Mouse (Mus musculus) heart, embryonic 16.5 days (tissue): ENCODE results near the gene Elobl. TPM values are rescaled to one million over a fixed set of nuclear protein-coding genes. Genes with fewer than 3 reads are reported as not detected.

Source experiments
- ATAC-seq: fragments of 200-750 bp; cut with Nextera tagmentation; replicated peaks from 2 replicates; pipeline ENCODE4 v1.8.0; 2017; ENCODE audit warnings: moderate number of reproducible peaks; ENCODE audit not compliant: insufficient read depth, low FRiP score; ENCODE audit errors: extremely low read depth
- H3K27ac ChIP-seq: fragments of 300-500 bp; sonication (generic); 2 replicates; pipeline ENCODE4 v1.5.1; 2014; ENCODE audit warnings: mild to moderate bottlenecking, low read length, control low read depth, moderate library complexity
- H3K27me3 ChIP-seq: fragments of 300-500 bp; sonication (generic); 2 replicates; pipeline ENCODE4 v1.6.1; 2014; ENCODE audit warnings: low read length, mixed read lengths; ENCODE audit not compliant: control insufficient read depth, insufficient read depth
- H3K36me3 ChIP-seq: fragments of 300-500 bp; sonication (generic); 2 replicates; pipeline ENCODE4 v1.6.1; 2014; ENCODE audit not compliant: control insufficient read depth, insufficient read depth
- H3K4me1 ChIP-seq: fragments of 300-500 bp; sonication (generic); 2 replicates; pipeline ENCODE4 v1.6.1; 2014; ENCODE audit warnings: low read length, mixed read lengths; ENCODE audit not compliant: control insufficient read depth, insufficient read depth
- H3K4me2 ChIP-seq: fragments of 300-500 bp; sonication (generic); 2 replicates; pipeline ENCODE4 v1.6.1; 2014; ENCODE audit warnings: low read depth, mild to moderate bottlenecking, control low read depth, low read length
- H3K4me3 ChIP-seq: fragments of 300-500 bp; sonication (generic); 2 replicates; pipeline ENCODE4 v1.5.1; 2014; ENCODE audit warnings: mild to moderate bottlenecking, control low read depth, low read length
- H3K9ac ChIP-seq: fragments of 300-500 bp; sonication (generic); 2 replicates; pipeline ENCODE4 v1.6.1; 2014; ENCODE audit warnings: low read length, control low read depth
- H3K9me3 ChIP-seq: fragments of 300-500 bp; sonication (generic); replicated peaks from 2 replicates; pipeline ENCODE4 v1.6.1; 2016; ENCODE audit warnings: low read length; ENCODE audit not compliant: control insufficient read depth
- WGBS: fragments of 180-500 bp; shearing (Covaris S2); extraction: QIAGEN DNeasy Blood & Tissue Kit; methylation state at CpG from one replicate; pipeline ENCODE4 v1.1.7; 2014; 5-methylcytosine and 5-hydroxymethylcytosine counted together
- polyA plus RNA-seq: library from polyadenylated mRNA; unstranded; fragments of >200 nt; fragmentation: Nextera tagmentation; extraction: Ambion mirVana; gene quantifications from 2 replicates; pipeline ENCODE4 v1.2.1, GENCODE M21; 2015

The Elobl gene
- polyA plus RNA-seq, 1 experiment from 2014 or later = not detected

DNA sequence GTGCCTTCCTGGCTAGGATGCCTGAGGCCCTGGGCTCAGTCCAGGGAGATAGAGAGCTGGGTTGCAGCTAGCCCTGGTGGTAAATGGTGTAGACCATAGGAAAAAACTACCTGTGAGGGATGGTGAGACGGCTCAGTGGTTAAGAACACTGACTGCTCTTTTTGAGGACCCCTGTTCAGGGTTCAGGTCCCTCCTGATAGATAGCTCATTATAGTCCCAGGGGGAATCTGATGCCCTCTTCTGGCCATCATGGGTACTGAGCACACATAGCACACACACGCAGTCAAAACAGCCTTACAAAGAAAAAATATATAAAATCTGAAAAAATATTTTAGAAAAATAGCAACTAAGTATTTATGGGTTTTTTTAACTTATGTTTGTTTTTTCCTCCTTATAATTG is 9.6 kb upstream of the Elobl start:
- ATAC-seq = no peak
- Histone ChIP-seq H3K4me2 (no peak overlapping the region), H3K4me1 (peaks cover 5% of the 10 kb centered on the region), H3K27ac (no peak overlapping the region), H3K36me3 (no peaks in the 10 kb centered on the region), H3K4me3 (no peak overlapping the region), H3K9me3 (no peaks in the 10 kb centered on the region), H3K9ac (no peak overlapping the region), H3K27me3 (no peaks in the 10 kb centered on the region)
- 93% methylated on average over 2 of the region's 2 CpGs for WGBS

GRCm38 (mm10) chr11:88973776-88974701 is 7.3 kb upstream of the Elobl start:
- Histone ChIP-seq H3K27ac (peak overlapping the region; percentile 82), H3K36me3 (no peaks in the 10 kb centered on the region), H3K4me3 (peak overlapping the region; percentile 79), H3K4me1 (peaks cover 5% of the 10 kb centered on the region), H3K9me3 (no peaks in the 10 kb centered on the region), H3K27me3 (no peaks in the 10 kb centered on the region), H3K9ac (peak overlapping the region; percentile 83), H3K4me2 (peak overlapping the region; percentile 88)
- ATAC-seq = peak; percentile 87
- WGBS = 2% methylated on average over 61 of the region's 62 CpGs

GRCm38 (mm10) chr11:88970202-88970732 is 3.5 kb upstream of the Elobl start, which contains the start of gene Coil:
Gene Coil, plus strand, starts transcription at chr11:88970252.
- no peaks in the 10 kb centered on the region for H3K9me3 ChIP-seq
- no peak within 1 kb of the TSS for H3K9ac ChIP-seq
- H3K4me2 ChIP-seq = no peak within 1 kb of the TSS
- no peaks in the 10 kb centered on the region for H3K27me3 ChIP-seq
- WGBS = 33% methylated on average over 2 of the region's 2 CpGs
- no peaks in the 10 kb centered on the region for H3K36me3 ChIP-seq
- no peak within 1 kb of the TSS for H3K27ac ChIP-seq
- ATAC-seq = no peak
- no peak within 1 kb of the TSS for H3K4me3 ChIP-seq
- peaks cover 5% of the 10 kb centered on the region for H3K4me1 ChIP-seq

DNA sequence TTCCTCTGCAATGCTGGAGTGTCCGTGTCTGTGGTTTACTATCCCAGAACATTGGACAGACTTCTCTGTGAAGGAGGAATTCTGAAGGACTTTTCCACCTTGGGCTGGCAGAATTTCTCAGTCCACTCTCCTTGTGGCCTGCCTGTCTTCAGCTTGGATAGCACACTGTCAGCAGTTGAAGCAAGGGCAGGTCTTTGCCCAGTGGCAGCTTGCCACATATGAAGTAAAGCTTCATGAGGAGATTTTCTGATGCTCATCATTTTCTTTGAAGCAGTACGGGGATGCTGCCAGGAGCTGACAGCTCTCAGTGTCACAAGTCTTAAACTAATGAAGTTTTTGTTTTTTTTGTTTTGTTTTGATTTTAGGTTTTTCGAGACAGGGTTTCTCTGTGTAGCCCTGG is 7.9 kb downstream of the Elobl start:
- no peak for ATAC-seq
- 71% methylated on average over 3 of the region's 3 CpGs for WGBS
- no peaks in the 10 kb centered on the region for H3K36me3 ChIP-seq
- H3K27me3 ChIP-seq = no peaks in the 10 kb centered on the region
- H3K9me3 ChIP-seq = no peaks in the 10 kb centered on the region
- no peak overlapping the region for H3K9ac ChIP-seq
- no peak overlapping the region for H3K4me2 ChIP-seq
- no peak overlapping the region for H3K27ac ChIP-seq
- no peak overlapping the region for H3K4me3 ChIP-seq
- H3K4me1 ChIP-seq = peaks cover 9% of the 10 kb centered on the region

DNA sequence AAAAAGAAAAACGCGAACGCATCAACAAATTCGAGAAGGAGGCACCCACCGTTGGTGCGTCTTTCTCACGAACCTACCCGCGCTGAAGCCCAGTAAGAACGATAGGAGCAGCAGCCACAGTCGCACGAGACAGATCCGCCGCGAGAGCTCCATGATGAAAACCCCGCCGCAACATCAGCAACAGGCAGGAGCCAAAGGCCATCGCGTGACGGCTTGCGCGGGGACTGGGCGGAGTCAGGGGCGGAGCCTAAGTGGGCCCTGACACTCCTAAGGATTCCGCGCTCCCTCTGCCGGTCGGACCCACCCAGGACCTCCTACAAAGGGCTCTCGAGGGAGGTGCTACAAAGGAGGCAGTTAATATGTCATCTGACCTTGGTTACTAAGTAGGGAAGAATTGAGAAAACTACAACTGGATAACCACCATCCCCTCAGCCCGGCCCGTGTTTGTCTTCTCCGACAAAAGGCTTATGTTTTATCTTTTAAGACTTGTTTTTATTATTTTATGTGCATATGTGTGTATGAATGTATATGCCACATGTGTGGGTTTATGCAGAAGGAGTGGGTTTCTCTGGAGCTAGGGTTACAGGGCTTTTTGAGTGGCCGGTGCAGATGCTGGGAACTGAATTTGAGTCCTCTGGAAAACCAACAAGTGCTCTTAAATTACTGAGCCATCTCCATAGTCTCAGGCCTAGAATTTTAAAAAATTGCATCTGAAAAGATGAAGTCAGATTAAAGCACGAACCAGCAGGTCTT is 11.3 kb downstream of the Elobl start, which contains the start of gene Scpep1:
Gene Scpep1 (minus strand): TSS at position 249 of the 753 bp plus-strand sequence.
- Histone ChIP-seq H3K9ac (peak within 1 kb of the TSS; percentile 70), H3K27me3 (no peaks in the 10 kb centered on the region), H3K27ac (peak within 1 kb of the TSS; percentile 65), H3K9me3 (no peaks in the 10 kb centered on the region), H3K4me2 (peak within 1 kb of the TSS; percentile 66), H3K36me3 (no peaks in the 10 kb centered on the region), H3K4me1 (peaks cover 9% of the 10 kb centered on the region), H3K4me3 (peak within 1 kb of the TSS; percentile 68)
- WGBS = 5% methylated on average over 34 of the region's 34 CpGs
- peak; percentile 99 for ATAC-seq

GRCm38 (mm10) chr11:88954803-88955202 is 11.9 kb downstream of the Elobl start:
- no peaks in the 10 kb centered on the region for H3K9me3 ChIP-seq
- H3K4me2 ChIP-seq = peak overlapping the region; percentile 66
- H3K9ac ChIP-seq = peak overlapping the region; percentile 70
- H3K4me3 ChIP-seq = peak overlapping the region; percentile 68
- H3K27me3 ChIP-seq = no peaks in the 10 kb centered on the region
- H3K4me1 ChIP-seq = peaks cover 9% of the 10 kb centered on the region
- 0% methylated on average over 4 of the region's 4 CpGs for WGBS
- H3K36me3 ChIP-seq = no peaks in the 10 kb centered on the region
- peak overlapping the region; percentile 65 for H3K27ac ChIP-seq
- ATAC-seq = no peak

GRCm38 (mm10) chr11:88953582-88953981 is 13.1 kb downstream of the Elobl start:
- no peaks in the 10 kb centered on the region for H3K9me3 ChIP-seq
- WGBS = 88% methylated on average over 3 of the region's 3 CpGs

DNA sequence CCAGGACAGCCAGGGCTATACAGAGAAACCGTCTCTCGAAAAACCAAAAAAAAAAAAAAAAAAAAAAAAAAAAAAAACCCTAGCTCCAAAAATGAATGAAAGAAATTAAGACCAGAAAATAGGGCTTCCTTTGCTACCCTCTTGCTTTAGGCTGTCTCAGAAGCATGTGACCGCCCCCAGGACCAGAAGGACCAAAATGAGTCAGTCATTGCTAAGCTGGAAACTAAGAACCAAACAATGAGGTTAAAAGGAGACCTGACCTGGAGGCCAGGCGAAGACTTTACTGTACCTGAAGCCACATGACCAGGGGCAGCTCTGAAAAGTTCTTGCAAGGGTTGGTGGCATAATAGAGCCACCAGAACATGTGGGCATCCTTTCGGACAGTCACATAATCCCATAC is 14.6 kb downstream of the Elobl start:
- no peak overlapping the region for H3K4me3 ChIP-seq
- no peak overlapping the region for H3K27ac ChIP-seq
- no peaks in the 10 kb centered on the region for H3K9me3 ChIP-seq
- H3K4me1 ChIP-seq = peaks cover 9% of the 10 kb centered on the region
- H3K4me2 ChIP-seq = no peak overlapping the region
- 90% methylated on average over 5 of the region's 5 CpGs for WGBS
- ATAC-seq = no peak
- H3K36me3 ChIP-seq = 0 out of 2 replicates have a peak, but pooled peaks cover under 1% of the 10 kb centered on the region
- H3K9ac ChIP-seq = no peak overlapping the region
- H3K27me3 ChIP-seq = no peaks in the 10 kb centered on the region

More at GRCm38 (mm10) chr11:88953582-88953981, 13.1 kb downstream of the Elobl start:
- Histone ChIP-seq H3K4me1 (peaks cover 9% of the 10 kb centered on the region), H3K9ac (no peak overlapping the region), H3K4me3 (no peak overlapping the region), H3K27ac (no peak overlapping the region), H3K27me3 (no peaks in the 10 kb centered on the region), H3K4me2 (no peak overlapping the region), H3K36me3 (no peaks in the 10 kb centered on the region)
- no peak for ATAC-seq
